Mouse (Mus musculus): ENCODE results near the gene Elfn1.
A peak's percentile ranks its signal among the peaks of the same experiment; 100 is the strongest.

GRCm38 (mm10) chr5:139923867-139924266, 16.1 kb downstream of the Elfn1 start:
- TF ChIP-seq CHD2 (IDR thresholded peaks at IDR 0.05; ENCODE audit: low read length) (no peak), CHD1 (IDR thresholded peaks at IDR 0.05; ENCODE audit: low read depth, low read length) (no peak), ZNF384 (IDR thresholded peaks at IDR 0.05; ENCODE audit: low read depth, low read length) (no peak), TCF12 (IDR thresholded peaks at IDR 0.05; ENCODE audit: low read depth, low read length) (no peak), CTCF (conservative IDR thresholded peaks at IDR 0.05 in 1 of 2, IDR thresholded peaks at IDR 0.05 in 1 of 2; ENCODE audit: low read depth in 2 of 2, low read length in 2 of 2) (peak; percentile 28 to 40; a peak in 2 of 4 replicates), USF2 (conservative IDR thresholded peaks at IDR 0.05; ENCODE audit: low read depth, low read length) (no peak), ZC3H11A (IDR thresholded peaks at IDR 0.05; ENCODE audit: low read depth, low read length) (no peak), JUND (conservative IDR thresholded peaks at IDR 0.05; ENCODE audit: low read depth, low read length) (no peak), UBTF (IDR thresholded peaks at IDR 0.05; ENCODE audit: low read depth, low read length) (no peak), MEF2A (IDR thresholded peaks at IDR 0.05; ENCODE audit: borderline replicate concordance, low read depth, low read length) (no peak), POLR2A (IDR thresholded peaks at IDR 0.05; ENCODE audit: low read depth, low read length) (no peak), KAT2A (IDR thresholded peaks at IDR 0.05; ENCODE audit: insufficient replicate concordance, low read length) (no peak), EP300 (IDR thresholded peaks at IDR 0.05; ENCODE audit: low read length) (no peak)
